ENCODE assay signal across 20 mouse cellular contexts in the genomic region with DNA sequence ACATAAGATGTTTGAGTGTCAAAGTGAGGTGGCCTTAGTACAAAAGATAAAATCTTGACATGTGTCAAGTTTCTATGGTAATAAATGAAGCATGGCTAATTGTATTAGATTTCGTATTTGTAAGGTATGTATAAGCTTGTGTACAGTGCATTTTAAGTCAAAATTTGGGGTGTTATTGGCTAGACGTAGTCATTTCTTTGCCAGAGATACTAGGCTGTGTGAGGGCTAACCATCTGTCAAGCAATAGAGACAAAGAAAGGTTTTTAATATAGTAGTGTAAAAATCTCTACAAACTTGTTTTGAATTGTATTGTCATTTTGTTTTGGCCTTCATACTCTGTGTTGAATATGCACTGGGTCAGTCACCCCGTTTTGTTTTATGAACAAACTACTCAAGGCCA. TPM values are rescaled to one million over a fixed set of nuclear protein-coding genes. Genes with fewer than 3 reads are reported as not detected.
A peak's percentile ranks its signal among the peaks of the same experiment; 100 is the strongest.
DNase-seq lines count a peak whose midpoint lies in the region; ATAC-seq lines count a peak whose summit lies in the region.
"Had no signal": no experiment of that assay in that cellular context is flagged by ENCODE, and none has a peak within 500 bp of the region (broad histone marks: within the 10 kb centered on the region; RNA-seq: fewer than 3 reads in every experiment).

No protein-coding gene starts in this region.

- no peaks in the 10 kb centered on the region for H3K36me3 ChIP-seq in forebrain, embryonic 14.5 days (ENCODE audit: control insufficient read depth, insufficient read depth, low read length)
- no peaks in the 10 kb centered on the region for H3K36me3 ChIP-seq in forebrain, embryonic 13.5 days (ENCODE audit: poor library complexity, severe bottlenecking)
- H3K36me3 ChIP-seq: embryonic facial prominence, embryonic 13.5 days; heart, embryonic 15.5 days; intestine, embryonic 15.5 days had no signal

- no peak overlapping the region for H3K4me3 ChIP-seq in forebrain, embryonic 14.5 days (ENCODE audit: low read depth, low read length)
- no peak overlapping the region for H3K4me3 ChIP-seq in forebrain, embryonic 13.5 days
- H3K4me3 ChIP-seq: embryonic facial prominence, embryonic 13.5 days; heart, adult 2 months; heart, embryonic 15.5 days; intestine, embryonic 15.5 days had no signal

- ATAC-seq in cerebellum, adult (ENCODE audit: insufficient number of reproducible peaks, low FRiP score, low TSS enrichment), result no peak
- ATAC-seq in forebrain, embryonic 14.5 days, result no peak
- ATAC-seq in forebrain, embryonic 13.5 days, result no peak
- ATAC-seq: intestine, embryonic 15.5 days had no signal

- peak; percentile 19 for DNase-seq in cerebellum, adult 8-10 months
- peak; percentile 33 for DNase-seq in forebrain, embryonic 14.5 days (ENCODE audit: low spot score)
- peak; percentile 8 to 64 for DNase-seq in layer of hippocampus, adult 18-20 months (ENCODE audit: low spot score in 2 of 2)
- no peak for DNase-seq in layer of hippocampus, postnatal 10 days (ENCODE audit: low spot score in 2 of 2)
- peak; percentile 33 for DNase-seq in A20 (ENCODE audit: low read depth, low spot score)
- no peak for DNase-seq in frontal cortex, postnatal 25 days (ENCODE audit: low spot score in 2 of 2)
- DNase-seq: adrenal gland, adult 2 months; adrenal gland, postnatal 25 days; gastrocnemius, postnatal 14 days; heart, adult 2 months; heart, postnatal 14 days; kidney, adult 18-20 months had no signal

- 69% methylated on average over 3 of the region's 3 CpGs for WGBS in forebrain, embryonic 14.5 days
- 82% methylated on average over 3 of the region's 3 CpGs for WGBS in forebrain, embryonic 13.5 days

- H3K9ac ChIP-seq in forebrain, embryonic 14.5 days (ENCODE audit: low read length), result no peak overlapping the region
- H3K9ac ChIP-seq in forebrain, embryonic 13.5 days, result no peak overlapping the region
- H3K9ac ChIP-seq: embryonic facial prominence, embryonic 13.5 days; heart, embryonic 15.5 days; hindbrain, embryonic 14.5 days; intestine, embryonic 15.5 days had no signal

- no peaks in the 10 kb centered on the region for H3K27me3 ChIP-seq in forebrain, embryonic 14.5 days (replicated peaks; ENCODE audit: control insufficient read depth, insufficient read depth, low read length)
- no peaks in the 10 kb centered on the region for H3K27me3 ChIP-seq in forebrain, embryonic 13.5 days
- H3K27me3 ChIP-seq: CH12.LX; embryonic facial prominence, embryonic 13.5 days; heart, embryonic 15.5 days; intestine, embryonic 15.5 days had no signal

- no peaks in the 10 kb centered on the region for H3K9me3 ChIP-seq in forebrain, embryonic 14.5 days (replicated peaks; ENCODE audit: control insufficient read depth, low read length)
- no peaks in the 10 kb centered on the region for H3K9me3 ChIP-seq in forebrain, embryonic 13.5 days (replicated peaks)
- H3K9me3 ChIP-seq: embryonic facial prominence, embryonic 13.5 days; heart, embryonic 15.5 days; intestine, embryonic 15.5 days had no signal

- peaks cover 5% of the 10 kb centered on the region; the same call in 1 of the 2 replicates for H3K4me1 ChIP-seq in forebrain, embryonic 14.5 days (ENCODE audit: control insufficient read depth, insufficient read depth, low read length)
- no peaks in the 10 kb centered on the region; the same call in 1 of the 2 replicates for H3K4me1 ChIP-seq in forebrain, embryonic 13.5 days
- H3K4me1 ChIP-seq: heart, embryonic 15.5 days; intestine, embryonic 15.5 days had no signal

- no peak overlapping the region for H3K27ac ChIP-seq in forebrain, embryonic 14.5 days (ENCODE audit: low read depth, low read length)
- no peak overlapping the region for H3K27ac ChIP-seq in forebrain, embryonic 13.5 days
- H3K27ac ChIP-seq: embryonic facial prominence, embryonic 13.5 days; heart, adult 2 months; heart, embryonic 15.5 days; hindbrain, embryonic 14.5 days; intestine, embryonic 15.5 days had no signal

- no peak overlapping the region for H3K4me2 ChIP-seq in forebrain, embryonic 14.5 days (ENCODE audit: low read length)
- H3K4me2 ChIP-seq in forebrain, embryonic 13.5 days, result no peak overlapping the region
- H3K4me2 ChIP-seq: embryonic facial prominence, embryonic 13.5 days; heart, embryonic 11.5 days; heart, embryonic 15.5 days; hindbrain, embryonic 14.5 days; intestine, embryonic 15.5 days had no signal

RNA-seq across cellular contexts. Expression of a gene that starts 4.4 kb away (rescaled TPM):
- polyA plus RNA-seq in forebrain, embryonic 14.5 days (2014; fragmentation: Nextera tagmentation; extraction: Ambion mirVana), result 41.0 and 86.0 TPM in 2 replicates
- 79.7 and 84.9 TPM in 2 replicates for polyA plus RNA-seq in forebrain, embryonic 13.5 days (2015; fragmentation: Nextera tagmentation; extraction: Ambion mirVana)
- total RNA-seq in layer of hippocampus, adult 18-20 months (2021), result 100 to 1,000 TPM; 259 to 306 TPM
- total RNA-seq in layer of hippocampus, postnatal 10 days (2021), result 100 to 1,000 TPM; 310 to 333 TPM

Comparison
In these comparisons a context has a peak if more than half of its experiments do, and no peak if none do; other contexts are left out.
1. DNase-seq: peak in cerebellum, adult 8-10 months (single experiment), forebrain, embryonic 14.5 days (single experiment), layer of hippocampus, adult 18-20 months (2 of 2) and A20 (single experiment); none in layer of hippocampus, postnatal 10 days (0 of 2) and frontal cortex, postnatal 25 days (0 of 2).